Mouse (Mus musculus) activated CD4-positive, CD25-positive, alpha-beta regulatory T cell, adult 4 months (primary cell): ENCODE results near the gene Entpd1. TPM values are rescaled to one million over a fixed set of nuclear protein-coding genes. Genes with fewer than 3 reads are reported as not detected.
"Not testable (repeated sequence)": the region's sequence is repeated elsewhere in the genome, so short reads cannot be mapped to it uniquely, and the experiment has no call there.

Experiments used
- ATAC-seq: one replicate; pipeline ENCODE4 v1.8.0; 2017
- polyA plus RNA-seq, 2 experiments: library from polyadenylated mRNA; unstranded; fragments of 100-300 nt; shearing (Covaris generic); gene quantifications; one replicate each; pipeline ENCODE4 v1.2.1; 2017

Gene Entpd1
- 10 to 100 TPM; 37.7 to 51.7 TPM for polyA plus RNA-seq

GRCm38 (mm10) chr19:40611830-40612506 is at the start of gene Entpd1, which contains the start of gene Tctn3:
Entpd1 (plus strand) TSS chr19:40612366.
Tctn3 (minus strand) TSS chr19:40612233.
- peak; percentile 97 for ATAC-seq

DNA sequence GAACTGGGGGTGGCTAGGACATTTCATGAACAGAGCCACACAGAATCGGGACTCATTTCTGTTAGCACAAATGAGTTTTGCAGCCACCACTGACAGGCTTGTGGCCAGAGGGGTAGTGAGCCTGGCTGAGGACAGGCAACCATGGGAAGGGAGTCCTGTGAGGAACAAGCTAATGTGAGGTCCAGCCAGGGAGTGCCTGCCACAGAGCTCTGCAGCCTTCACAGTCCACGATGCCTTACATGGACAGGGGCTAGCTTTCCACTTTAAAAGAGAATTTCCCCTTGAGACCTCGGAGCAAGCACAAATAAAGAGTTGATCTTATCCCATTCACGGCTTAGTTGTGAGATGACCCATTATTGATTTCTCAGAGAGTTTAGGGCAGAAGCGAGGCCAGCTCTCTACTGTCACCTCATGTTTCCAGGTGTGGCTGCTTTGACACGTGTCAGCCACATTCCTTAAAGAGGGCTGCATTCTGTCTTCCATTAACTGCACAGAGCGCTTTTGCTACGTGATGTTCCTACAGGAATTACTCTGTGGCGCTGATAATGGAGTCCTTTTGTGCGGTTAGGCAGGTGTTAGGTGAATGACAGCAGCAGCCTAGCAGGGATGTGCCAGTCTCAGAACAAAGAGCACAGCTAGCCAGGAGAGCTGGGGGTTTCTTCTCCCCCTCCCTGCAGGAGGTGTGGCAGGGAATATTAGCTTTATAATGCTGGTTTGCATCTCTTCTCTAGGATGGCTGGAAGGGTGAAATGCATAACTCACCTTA is 48.1 kb upstream of the Entpd1 start:
- ATAC-seq, result no peak

- no peak for ATAC-seq
Observed at GRCm38 (mm10) chr19:40567616-40568015, 44.5 kb upstream of the Entpd1 start.

DNA sequence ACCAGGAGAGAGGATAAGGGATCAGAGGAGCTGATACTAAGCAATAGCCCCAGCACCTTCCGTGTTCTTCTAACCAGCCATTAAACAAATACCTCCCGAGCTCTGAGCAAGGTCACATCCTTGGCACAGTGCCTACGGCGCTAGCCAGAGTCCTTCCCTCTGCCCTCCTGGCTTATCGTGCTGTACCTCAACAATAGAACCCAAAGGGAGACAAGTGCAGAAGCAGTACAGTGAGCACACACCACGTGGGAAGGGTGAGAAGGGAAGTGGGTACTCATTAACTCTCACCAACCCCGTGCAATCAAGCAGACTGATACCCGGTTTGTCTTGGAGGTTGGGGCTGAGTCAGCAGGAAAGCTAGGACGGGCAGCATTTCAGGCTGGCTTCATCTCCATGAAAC is 41.4 kb upstream of the Entpd1 start:
- no peak for ATAC-seq

GRCm38 (mm10) chr19:40575438-40575837 is 36.7 kb upstream of the Entpd1 start:
- no peak for ATAC-seq

DNA sequence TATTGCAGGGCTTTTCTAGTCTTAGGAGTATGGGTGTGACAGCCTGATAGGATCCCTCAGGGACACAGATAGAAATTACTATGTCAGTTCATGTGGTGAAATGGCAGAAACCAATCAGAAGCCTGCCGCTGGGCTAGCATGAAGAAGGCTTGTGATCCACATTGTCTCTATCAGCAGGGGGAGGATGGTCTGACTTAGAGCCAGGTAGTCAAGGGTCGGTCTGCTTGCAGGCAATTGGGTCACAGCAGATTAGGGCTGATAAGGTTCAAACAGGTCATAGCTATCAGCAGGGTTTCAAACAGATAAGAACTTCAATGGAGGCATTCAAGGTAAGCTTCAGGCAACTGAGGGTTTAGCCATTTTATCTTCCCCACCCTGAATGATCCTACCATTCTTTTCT is 31.3 kb upstream of the Entpd1 start:
- no peak for ATAC-seq

GRCm38 (mm10) chr19:40581662-40582061 is 30.5 kb upstream of the Entpd1 start:
- ATAC-seq, result no peak

DNA sequence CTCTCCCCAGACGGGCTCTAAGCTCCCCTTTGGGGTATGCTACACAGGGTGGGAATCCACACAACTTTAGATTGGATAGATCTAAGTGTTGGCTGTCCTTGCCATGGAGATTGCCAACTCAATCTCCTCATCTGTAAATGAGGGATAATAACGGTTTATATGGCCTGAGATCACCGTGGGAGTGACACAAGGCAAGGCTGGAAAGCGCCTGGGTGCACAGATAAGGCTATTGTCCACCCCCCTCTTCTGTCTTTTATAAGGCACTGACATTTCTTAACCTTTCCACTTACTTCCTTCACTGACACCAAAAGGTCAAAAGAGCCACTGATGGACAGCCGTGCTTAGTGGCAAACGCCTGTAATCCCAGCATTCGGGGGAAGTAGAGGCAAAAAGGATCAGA is 25.3 kb upstream of the Entpd1 start:
- ATAC-seq, result no peak

DNA sequence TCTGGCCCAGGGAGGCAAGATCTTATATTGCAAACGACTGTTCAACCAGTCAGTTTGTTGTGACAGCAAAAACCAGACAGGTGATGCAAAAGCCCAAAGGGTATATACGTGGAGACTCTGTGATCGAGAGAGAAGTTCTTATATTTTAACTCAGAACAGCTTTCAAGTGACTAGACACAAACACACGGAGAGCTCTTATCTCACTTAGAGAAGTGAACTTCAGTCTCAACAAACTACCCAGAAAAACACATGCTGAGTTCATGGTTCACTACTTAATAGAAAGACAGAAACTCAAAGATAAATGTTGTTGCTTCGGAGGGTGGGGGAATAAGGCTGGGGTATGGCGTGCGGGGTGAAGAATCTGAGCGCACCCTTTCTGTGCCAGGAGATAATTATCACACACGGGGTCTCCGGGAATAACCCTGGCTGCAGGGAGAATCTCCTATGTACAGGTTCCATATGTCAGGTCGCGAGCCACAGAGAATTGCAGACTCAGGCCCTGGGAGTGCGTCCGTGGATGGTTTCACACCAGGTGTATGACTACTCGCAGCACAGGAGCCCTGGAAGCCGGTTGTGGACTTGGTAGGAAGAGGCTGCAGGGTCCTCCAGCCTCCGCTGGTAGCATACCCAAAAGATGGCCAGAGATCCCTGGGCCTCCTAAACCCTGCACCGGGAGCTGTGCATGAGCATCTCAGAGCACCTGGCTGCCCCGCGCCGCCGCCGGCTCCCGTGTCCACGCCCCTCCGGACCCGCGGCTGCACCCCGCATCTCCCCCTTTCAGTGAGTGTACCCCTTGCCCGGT is 24.5 kb upstream of the Entpd1 start:
- peak; percentile 12 for ATAC-seq

DNA sequence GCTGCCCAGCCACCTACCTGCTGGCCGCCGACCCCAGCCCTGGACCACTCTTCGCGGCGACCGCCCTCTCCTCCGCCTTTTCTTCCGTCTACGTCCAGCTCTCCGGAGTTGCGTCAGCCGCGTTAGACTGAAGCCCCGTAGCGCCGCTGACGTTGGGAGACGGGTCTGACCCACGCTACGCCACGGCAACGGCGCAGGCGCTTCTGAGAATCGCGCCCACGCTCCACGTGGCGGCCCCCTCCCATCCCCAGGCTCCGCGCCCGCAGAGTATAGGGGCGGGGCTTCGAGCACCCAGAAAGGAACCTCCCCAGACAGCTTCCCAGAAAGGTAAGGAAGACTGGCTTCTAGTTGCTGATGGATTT is 23.9 kb upstream of the Entpd1 start, which contains the start of gene Aldh18a1:
Gene Aldh18a1, minus strand, starts transcription at position 171 of the 362 bp plus-strand sequence.
- ATAC-seq, result peak; percentile 90

DNA sequence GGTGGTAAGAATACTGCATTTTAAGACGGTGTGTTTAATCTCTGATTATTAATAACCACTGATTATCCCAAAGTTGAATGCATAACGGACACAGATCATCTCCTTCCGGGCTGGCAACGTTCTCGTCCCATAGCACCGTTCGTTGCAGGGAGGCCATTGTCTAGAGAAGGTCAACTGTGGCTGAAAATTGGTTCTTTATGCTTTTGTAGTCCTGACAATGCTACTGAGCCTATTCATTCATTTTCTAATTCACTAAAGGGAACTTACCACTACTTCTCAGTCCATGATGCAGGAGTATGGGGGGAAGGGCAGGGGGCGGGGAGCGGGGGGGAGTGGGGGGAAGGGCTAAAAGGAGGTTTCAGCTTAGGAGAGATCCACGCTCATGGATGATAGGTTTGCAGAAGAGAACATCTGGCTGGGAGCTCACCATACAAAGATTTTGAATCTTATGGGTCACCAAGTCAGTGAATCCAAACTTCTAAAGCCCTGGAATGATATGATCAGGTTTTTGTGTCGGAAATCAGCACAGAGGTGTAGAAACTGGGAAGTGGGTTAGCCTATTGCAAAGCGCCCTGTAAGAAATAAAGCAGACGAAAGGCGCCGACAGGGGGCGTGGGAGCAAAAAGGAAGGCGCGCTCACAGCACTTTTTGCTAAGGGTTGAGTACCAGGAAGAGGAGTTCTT is 23.2 kb upstream of the Entpd1 start:
- peak; percentile 71 for ATAC-seq

DNA sequence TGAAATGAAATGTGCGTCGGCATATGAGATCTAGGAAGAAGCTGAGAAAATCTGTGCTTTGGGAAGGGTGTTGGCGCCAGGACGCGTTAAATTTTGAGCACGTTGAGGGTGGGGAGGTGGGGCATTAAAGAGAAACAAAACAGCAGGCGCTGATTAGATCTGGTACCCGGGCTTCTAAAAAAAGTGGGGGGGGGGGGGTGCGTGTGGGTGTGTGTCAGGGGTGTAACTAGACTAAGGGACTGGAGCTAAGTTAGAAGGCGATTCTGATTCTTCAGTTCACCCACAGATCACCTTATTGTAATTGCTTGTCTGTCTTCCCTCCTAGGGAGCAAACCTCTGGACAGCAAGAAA is 22.7 kb upstream of the Entpd1 start:
- ATAC-seq, result peak; percentile 17

DNA sequence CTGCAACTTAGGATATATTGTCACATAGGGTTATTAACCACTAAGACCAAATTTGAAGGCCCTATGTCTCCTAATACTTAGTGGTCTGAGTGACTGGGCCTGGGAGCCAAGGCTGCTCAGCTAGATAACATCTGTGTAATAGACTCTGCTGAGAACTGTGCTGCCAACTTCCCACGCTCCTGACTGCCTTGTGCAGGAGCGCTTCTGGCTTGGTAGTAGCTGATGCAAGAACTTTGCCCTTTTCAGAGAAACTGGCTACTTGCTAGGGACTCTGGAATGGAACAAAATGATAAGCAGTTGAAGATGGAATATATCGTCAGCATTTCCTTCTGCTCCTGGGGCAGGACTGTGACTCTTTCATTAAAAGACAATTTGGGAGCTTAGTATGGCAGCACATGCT is 16.9 kb upstream of the Entpd1 start:
- no peak for ATAC-seq

GRCm38 (mm10) chr19:40595831-40596230 is 16.3 kb upstream of the Entpd1 start:
- no peak for ATAC-seq

GRCm38 (mm10) chr19:40600846-40601245 is 11.3 kb upstream of the Entpd1 start:
- ATAC-seq, result not testable (repeated sequence)

DNA sequence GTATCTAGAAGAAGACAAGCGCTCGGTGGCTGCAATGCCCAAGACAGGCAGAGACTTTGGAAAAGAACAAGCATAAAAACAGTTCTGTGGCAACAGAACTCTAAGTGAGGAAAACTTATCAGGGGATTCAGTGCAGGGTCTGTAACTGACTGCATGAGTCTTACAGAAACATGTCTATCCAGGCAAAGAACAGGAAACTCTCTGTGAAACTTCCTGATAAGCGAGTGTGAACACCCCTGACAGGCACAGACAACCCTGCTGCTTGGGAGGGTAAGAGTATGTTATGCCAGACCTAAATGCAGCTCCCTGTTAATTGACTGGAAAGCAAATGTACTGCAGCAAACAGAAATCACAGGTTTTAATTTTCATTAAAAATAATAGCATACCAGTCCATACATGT is 10.3 kb upstream of the Entpd1 start:
- no peak for ATAC-seq

GRCm38 (mm10) chr19:40605189-40605588 is 7.0 kb upstream of the Entpd1 start:
- ATAC-seq, result no peak

GRCm38 (mm10) chr19:40607676-40608075 is 4.5 kb upstream of the Entpd1 start:
- ATAC-seq, result no peak

GRCm38 (mm10) chr19:40614811-40615210 is 2.6 kb downstream of the Entpd1 start:
- no peak for ATAC-seq

DNA sequence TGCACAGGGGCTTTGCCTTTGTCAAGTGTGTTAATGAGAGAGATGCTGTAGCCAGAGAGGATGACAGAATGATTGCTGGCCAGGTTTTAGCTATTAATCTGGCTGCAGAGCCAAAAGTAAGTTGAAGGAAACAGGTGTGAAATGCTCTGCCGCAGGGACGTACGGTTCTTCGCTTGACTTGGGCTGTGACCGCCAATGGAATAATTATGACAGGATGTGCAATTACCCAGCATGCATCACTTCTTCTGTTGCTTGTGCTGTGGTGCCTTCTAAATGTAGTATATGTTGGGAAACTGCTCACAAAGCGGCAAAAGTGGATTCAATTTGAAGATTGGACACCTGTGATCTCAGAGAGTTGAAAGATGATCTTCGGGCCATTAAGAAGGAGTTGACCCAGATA is 3.9 kb downstream of the Entpd1 start:
- peak; percentile 42 for ATAC-seq

GRCm38 (mm10) chr19:40621616-40622015 is 9.4 kb downstream of the Entpd1 start:
- ATAC-seq, result not testable (repeated sequence)

DNA sequence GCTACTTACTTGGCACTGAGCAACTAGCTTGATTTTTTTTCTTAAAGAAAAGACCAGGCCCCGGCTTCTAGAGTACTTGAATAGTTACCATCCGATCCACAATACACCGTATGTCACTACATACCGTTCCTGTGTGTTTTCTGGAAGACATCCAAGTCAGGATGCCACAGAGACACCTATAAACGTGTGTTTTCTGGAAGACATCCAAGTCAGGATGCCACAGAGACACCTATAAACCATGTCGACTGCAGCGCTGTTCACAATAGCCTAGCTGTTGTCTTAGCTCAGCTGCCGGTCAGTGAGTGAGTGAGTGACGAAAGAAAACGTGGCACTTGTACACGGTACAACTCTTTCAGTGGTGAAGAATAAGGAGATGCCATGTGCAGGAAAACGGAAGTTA is 13.8 kb downstream of the Entpd1 start:
- no peak for ATAC-seq

- no peak for ATAC-seq
Observed at GRCm38 (mm10) chr19:40628950-40629349, 16.8 kb downstream of the Entpd1 start.
